Mouse (Mus musculus): Measurements from ENCODE around the gene Prph. TPM values are rescaled to one million over a fixed set of nuclear protein-coding genes. Genes with fewer than 3 reads are reported as not detected.
"Not testable (repeated sequence)": the region's sequence is repeated elsewhere in the genome, so short reads cannot be mapped to it uniquely, and the experiment has no call there.

Gene Prph
- total RNA-seq, 2 experiments from 2014 or later: 0.82 to 2.2 TPM

DNA sequence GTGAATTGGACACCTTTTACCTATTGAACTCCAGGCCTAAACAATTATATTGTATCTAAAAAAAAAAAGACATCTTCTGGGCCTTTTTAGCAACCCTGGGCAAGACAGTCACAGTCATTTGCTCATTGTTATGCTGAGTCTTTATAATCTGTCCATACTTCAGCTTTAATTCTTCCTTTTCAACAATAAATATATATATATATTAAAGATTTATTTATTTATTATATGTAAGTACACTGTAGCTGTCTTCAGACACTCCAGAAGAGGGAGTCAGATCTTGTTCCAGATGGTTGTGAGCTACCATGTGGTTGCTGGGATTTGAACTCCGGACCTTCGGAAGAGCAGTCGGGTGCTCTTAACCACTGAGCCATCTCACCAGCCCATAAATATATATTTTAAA, 21.0 kb downstream of the Prph start:
- DNase-seq: not testable (repeated sequence)

GRCm38 (mm10) chr15:99078181-99078910, 23.4 kb downstream of the Prph start:
- DNase-seq: no peak

DNA sequence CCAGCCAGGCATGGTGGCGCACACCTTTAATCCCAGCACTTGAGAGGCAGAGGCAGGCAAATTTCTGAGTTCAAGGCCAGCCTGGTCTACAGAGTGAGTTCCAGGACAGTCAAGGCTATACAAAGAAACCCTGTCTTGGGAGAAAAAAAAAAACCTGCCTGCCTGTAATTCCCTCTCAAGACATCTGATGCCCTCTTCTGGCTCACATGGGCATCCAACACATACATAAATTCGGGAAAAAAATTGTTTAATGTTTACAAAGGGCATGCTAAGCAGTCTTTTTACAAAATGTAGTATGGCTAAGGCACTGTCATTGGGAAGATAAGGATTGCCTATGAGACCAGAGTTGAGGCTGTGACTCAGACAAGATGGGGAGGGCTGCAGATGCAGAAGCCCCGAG, 24.8 kb downstream of the Prph start:
- DNase-seq: no peak

- no peak for DNase-seq
Observed at GRCm38 (mm10) chr15:99082322-99082721, 27.3 kb downstream of the Prph start.

GRCm38 (mm10) chr15:99082840-99083239, 27.9 kb downstream of the Prph start:
- DNase-seq: no peak

- DNase-seq: no peak
Observed at GRCm38 (mm10) chr15:99083258-99083657, 28.3 kb downstream of the Prph start.

GRCm38 (mm10) chr15:99083867-99084557, 29.0 kb downstream of the Prph start:
- DNase-seq: no peak

DNA sequence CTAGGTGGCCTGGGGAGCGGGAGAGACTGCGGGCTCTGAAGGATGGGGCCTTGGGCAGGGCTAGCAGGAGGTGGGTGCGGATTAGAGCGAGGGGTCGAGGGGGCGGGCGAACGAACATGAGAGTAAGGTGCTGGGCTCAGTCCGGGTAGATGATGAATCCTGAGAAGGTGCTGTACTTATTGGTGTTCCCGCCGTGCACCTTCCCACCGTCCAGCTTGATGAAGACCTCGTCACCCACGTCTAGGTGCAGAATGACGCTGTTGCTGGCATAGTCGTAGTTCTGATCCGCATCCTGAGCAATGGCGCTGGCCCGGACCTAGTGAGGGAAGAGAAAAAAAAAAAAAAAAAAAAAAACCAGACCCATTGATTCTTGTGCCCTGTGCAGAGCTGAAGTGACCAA, 29.6 kb downstream of the Prph start:
- DNase-seq: no peak

DNA sequence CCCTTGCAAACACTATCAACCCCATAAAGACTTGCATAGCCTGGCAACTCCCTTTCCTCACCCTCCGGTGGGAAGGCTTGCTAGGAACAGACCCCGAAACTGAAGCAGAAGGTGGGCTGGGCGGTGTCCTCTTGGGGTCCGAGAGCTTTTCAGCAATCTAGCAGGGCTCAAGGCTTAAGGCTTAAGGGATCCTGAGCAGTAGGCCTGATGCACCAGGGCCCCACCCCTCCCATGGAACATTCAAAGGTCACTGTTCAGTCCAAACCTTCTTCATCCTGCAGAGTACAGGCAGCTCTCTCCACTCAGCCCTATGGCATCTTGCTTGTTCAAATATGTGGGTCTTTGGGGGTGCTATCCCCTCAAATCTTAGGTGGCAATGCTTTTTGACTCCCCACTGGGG, 31.0 kb downstream of the Prph start:
- no peak for DNase-seq

- no peak for DNase-seq
Observed at GRCm38 (mm10) chr15:99087253-99088075, 32.5 kb downstream of the Prph start, which contains the start of gene C1ql4. Gene C1ql4 (minus strand): TSS chr15:99087817.

- peak in 1 of 2 experiments; percentile 42 for DNase-seq
Observed at GRCm38 (mm10) chr15:99088292-99088691, 33.3 kb downstream of the Prph start.

DNA sequence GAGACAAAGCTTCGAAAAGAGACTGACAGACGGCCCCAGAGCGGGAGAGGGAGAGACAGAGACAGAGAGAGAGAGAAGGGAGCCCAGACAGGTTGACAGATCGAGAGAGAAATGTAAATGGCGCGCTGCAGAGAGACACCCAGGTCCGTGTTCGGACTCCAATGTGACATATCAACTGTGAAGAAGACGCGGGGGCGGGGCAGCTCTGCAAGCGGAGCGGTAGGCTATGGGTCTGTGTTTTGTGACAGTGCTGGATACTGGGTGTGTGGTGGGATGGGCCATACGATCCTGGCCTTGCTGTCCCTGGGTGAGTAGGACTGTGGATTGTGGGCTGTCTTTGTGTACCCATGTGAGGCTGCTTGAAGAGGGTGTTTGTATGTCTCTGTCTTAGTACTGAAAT, 34.1 kb downstream of the Prph start:
- no peak for DNase-seq

GRCm38 (mm10) chr15:99092870-99093269, 37.9 kb downstream of the Prph start, which contains the start of gene Dnajc22:
Gene Dnajc22 (plus strand): TSS chr15:99093170.
- DNase-seq: no peak

DNA sequence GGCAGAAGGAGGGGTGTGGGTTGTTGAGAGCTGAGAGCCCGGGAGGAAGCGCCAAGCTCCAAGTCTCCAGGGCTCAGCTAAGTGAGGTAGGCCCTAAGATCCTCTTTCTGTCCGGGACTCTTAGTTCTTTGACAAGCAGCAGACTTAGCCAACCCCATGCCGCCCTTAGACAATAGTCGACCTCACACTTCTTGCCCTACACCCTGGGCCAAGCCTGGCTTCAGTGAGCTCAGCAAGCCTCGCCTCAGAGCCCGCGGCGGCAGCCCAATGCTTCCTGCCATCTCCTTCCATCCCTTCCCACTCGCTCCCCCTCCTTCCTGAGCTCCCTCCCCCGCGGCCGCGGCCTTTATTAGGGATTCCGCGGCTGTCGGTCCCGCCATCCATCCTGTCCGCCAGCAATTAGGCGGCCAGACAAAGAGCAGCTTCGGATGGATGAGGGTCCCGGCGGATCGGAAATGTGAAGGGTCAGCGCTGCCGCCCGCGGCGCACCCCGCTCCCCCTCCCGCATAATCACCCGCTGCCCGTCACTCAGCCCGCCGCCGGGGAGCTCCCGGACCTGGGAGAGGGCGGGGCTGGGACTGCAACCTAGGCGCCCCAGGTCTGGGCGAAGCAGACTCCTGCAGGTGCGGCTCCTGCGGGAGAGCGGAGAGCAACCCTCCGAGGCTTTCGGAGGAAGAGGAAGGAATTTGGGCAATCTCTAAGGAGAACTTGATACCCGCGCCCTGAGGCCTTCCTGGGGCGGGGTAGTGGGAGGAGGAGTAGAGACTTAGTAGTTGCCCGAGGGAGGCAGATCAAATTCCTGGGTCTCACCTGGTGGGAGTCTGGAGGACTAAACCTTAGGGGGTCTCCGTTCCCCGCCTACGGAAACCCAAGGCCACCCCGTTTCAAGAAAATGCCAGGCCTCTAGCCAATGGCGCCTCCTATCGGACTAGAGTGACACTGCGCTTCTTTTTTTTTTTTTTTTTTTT, 38.6 kb downstream of the Prph start:
- DNase-seq: peak in 1 of 2 experiments; percentile 20

- DNase-seq: no peak
Observed at GRCm38 (mm10) chr15:99094631-99095270, 39.8 kb downstream of the Prph start.

GRCm38 (mm10) chr15:99095356-99095755, 40.4 kb downstream of the Prph start:
- no peak for DNase-seq

GRCm38 (mm10) chr15:99096061-99096793, 41.3 kb downstream of the Prph start:
- DNase-seq: no peak

DNA sequence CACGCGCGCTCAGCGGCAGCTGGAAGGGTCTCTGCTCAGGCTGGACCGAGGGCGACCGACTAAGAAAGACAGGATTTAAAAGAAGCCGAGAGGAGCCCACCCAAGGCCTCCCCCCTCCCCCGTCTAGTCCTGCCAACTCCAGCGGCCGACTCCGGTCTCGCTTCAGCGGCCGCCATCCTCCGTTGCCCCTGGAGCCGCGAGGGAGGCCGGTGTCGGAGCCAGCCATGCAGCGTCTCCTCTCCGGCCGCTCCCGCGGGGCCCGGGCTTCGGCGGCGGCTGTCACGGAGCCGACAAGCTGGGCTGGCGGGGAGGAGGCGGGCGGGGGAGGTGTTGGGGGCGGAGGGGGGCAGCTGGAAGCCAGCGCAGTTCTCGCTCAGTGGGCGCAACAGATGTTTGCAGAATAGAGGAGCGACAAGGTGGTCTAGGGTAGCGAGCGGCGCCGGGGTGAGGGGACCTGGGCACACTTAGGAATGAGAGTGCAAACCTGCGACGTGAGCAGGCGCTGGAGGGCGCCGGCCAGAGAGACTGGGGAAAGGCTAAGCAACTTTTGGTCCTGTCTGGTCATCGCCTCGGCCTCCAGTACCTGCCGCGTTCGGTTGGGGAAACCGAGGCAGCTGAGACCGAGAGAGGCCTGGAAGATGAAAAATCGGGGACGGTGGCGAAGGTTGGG, 42.0 kb downstream of the Prph start:
- DNase-seq: no peak

GRCm38 (mm10) chr15:99097840-99098492, 43.0 kb downstream of the Prph start:
- no peak for DNase-seq
